Mouse (Mus musculus) MEL (cell line): Measurements from ENCODE around the gene Syne2. TPM values are rescaled to one million over a fixed set of nuclear protein-coding genes. Genes with fewer than 3 reads are reported as not detected.

Experiments
- DNase-seq: peaks from one replicate; pipeline ENCODE4 v3.0.0; 2011; ENCODE audit warnings: low read depth, low spot score
- H3K27ac ChIP-seq: 2 replicates; pipeline ENCODE4 v1.5.1; 2012; ENCODE audit warnings: low read depth, mild to moderate bottlenecking, control low read depth, low read length, moderate library complexity; ENCODE audit not compliant: control insufficient read depth
- H3K27me3 ChIP-seq, 2 experiments: fragments of 150-350 bp in 1 of 2; sonication (generic) in 1 of 2; 2 replicates each; pipeline ENCODE4 v1.6.1; 2012; ENCODE audit warnings: low read length in 2 of 2, mild to moderate bottlenecking in 2 of 2, improper control_type of control experiment in 1 of 2, moderate library complexity in 1 of 2; ENCODE audit not compliant: insufficient read depth in 2 of 2, control insufficient read depth in 1 of 2
- H3K36me3 ChIP-seq, 2 experiments: 2 replicates each; pipeline ENCODE4 v1.6.1; 2012 to 2014; ENCODE audit warnings: low read length in 2 of 2, improper control_type of control experiment in 1 of 2, inconsistent platforms in 1 of 2, mild to moderate bottlenecking in 1 of 2; ENCODE audit not compliant: insufficient read depth in 2 of 2, control insufficient read depth in 1 of 2
- H3K4me1 ChIP-seq, 2 experiments: fragments of 150-350 bp in 1 of 2; sonication (generic) in 1 of 2; 2 replicates each; pipeline ENCODE4 v1.6.1; 2012; ENCODE audit warnings: low read length in 2 of 2, improper control_type of control experiment in 1 of 2, mild to moderate bottlenecking in 1 of 2; ENCODE audit not compliant: insufficient read depth in 2 of 2, control insufficient read depth in 1 of 2
- H3K4me3 ChIP-seq, 2 experiments: fragments of 150-350 bp in 1 of 2; sonication (generic) in 1 of 2; 2 replicates each; pipeline ENCODE4 v1.5.1; 2012; ENCODE audit warnings: low read depth in 2 of 2, low read length in 2 of 2, mild to moderate bottlenecking in 2 of 2, moderate library complexity in 2 of 2, control low read depth in 1 of 2, improper control_type of control experiment in 1 of 2; ENCODE audit not compliant: control insufficient read depth in 1 of 2, insufficient read depth in 1 of 2
- H3K79me2 ChIP-seq: 2 replicates; pipeline ENCODE4 v1.6.1; 2012; ENCODE audit warnings: mild to moderate bottlenecking, low read length, moderate library complexity; ENCODE audit not compliant: control insufficient read depth, poor library complexity, insufficient read depth
- H3K9ac ChIP-seq: 2 replicates; pipeline ENCODE4 v1.6.1; 2012; ENCODE audit warnings: low read depth, mild to moderate bottlenecking, control low read depth, low read length, moderate library complexity; ENCODE audit not compliant: control insufficient read depth, poor library complexity, severe bottlenecking
- H3K9me3 ChIP-seq: fragments of 150-350 bp; sonication (generic); replicated peaks from 2 replicates; pipeline ENCODE4 v1.6.1; 2012; ENCODE audit warnings: mild to moderate bottlenecking, low read length, improper control_type of control experiment, moderate library complexity; ENCODE audit not compliant: insufficient read depth
- CHD1 ChIP-seq: IDR thresholded peaks from 2 replicates; pipeline ENCODE4 v1.6.1; 2012; ENCODE audit warnings: low read depth, mild to moderate bottlenecking, inconsistent platforms, low read length, improper control_type of control experiment
- CHD2 ChIP-seq: IDR thresholded peaks from 2 replicates; pipeline ENCODE4 v1.6.1; 2011; ENCODE audit warnings: low read length, improper control_type of control experiment
- CTCF ChIP-seq, 3 experiments: IDR thresholded peaks in 2 of 3; conservative IDR thresholded peaks in 1 of 3; 2 replicates each; pipeline ENCODE4 v1.5.1; 2011 to 2012; ENCODE audit warnings: low read length in 3 of 3, low read depth in 2 of 3, mild to moderate bottlenecking in 2 of 3, improper control_type of control experiment in 1 of 3, inconsistent platforms in 1 of 3, mixed read lengths in 1 of 3, moderate library complexity in 1 of 3; ENCODE audit not compliant: control insufficient read depth in 1 of 3, insufficient read depth in 1 of 3, poor library complexity in 1 of 3, severe bottlenecking in 1 of 3
- E2F4 ChIP-seq: IDR thresholded peaks from 2 replicates; pipeline ENCODE4 v1.6.1; 2011; ENCODE audit warnings: low read depth, low read length, improper control_type of control experiment, borderline replicate concordance
- ELF1 ChIP-seq: IDR thresholded peaks from 2 replicates; pipeline ENCODE4 v1.6.1; 2014; ENCODE audit warnings: low read depth, mild to moderate bottlenecking, inconsistent platforms, low read length, improper control_type of control experiment, moderate library complexity
- EP300 ChIP-seq, 2 experiments: IDR thresholded peaks; 2 replicates each; pipeline ENCODE4 v1.6.1; 2011; ENCODE audit warnings: improper control_type of control experiment in 2 of 2, low read length in 2 of 2, low read depth in 1 of 2, mild to moderate bottlenecking in 1 of 2
- GATA1 ChIP-seq: IDR thresholded peaks from 2 replicates; pipeline ENCODE4 v1.6.1; 2011; ENCODE audit warnings: low read depth, low read length, improper control_type of control experiment
- JUND ChIP-seq: IDR thresholded peaks from 2 replicates; pipeline ENCODE4 v1.6.1; 2011; ENCODE audit warnings: low read depth, mild to moderate bottlenecking, improper control_type of control experiment, low read length
- KAT2A ChIP-seq: conservative IDR thresholded peaks from 2 replicates; pipeline ENCODE4 v1.6.1; 2012; ENCODE audit warnings: low read depth, low read length, improper control_type of control experiment, inconsistent platforms
- MAFK ChIP-seq: IDR thresholded peaks from 2 replicates; pipeline ENCODE4 v1.6.1; 2011; ENCODE audit warnings: low read depth, mild to moderate bottlenecking, low read length, improper control_type of control experiment, borderline replicate concordance
- MEF2A ChIP-seq: IDR thresholded peaks from 2 replicates; pipeline ENCODE4 v1.6.1; 2014; ENCODE audit warnings: low read depth, mild to moderate bottlenecking, inconsistent platforms, low read length, improper control_type of control experiment; ENCODE audit not compliant: poor library complexity, insufficient replicate concordance, severe bottlenecking; ENCODE audit errors: extremely low read depth
- MYC ChIP-seq: IDR thresholded peaks from 2 replicates; pipeline ENCODE4 v1.6.1; 2011; ENCODE audit warnings: low read depth, mild to moderate bottlenecking, low read length, improper control_type of control experiment, moderate library complexity
- NELFE ChIP-seq: IDR thresholded peaks from 2 replicates; pipeline ENCODE4 v1.6.1; 2011; ENCODE audit warnings: low read depth, low read length, improper control_type of control experiment
- POLR2AphosphoS2 ChIP-seq: IDR thresholded peaks from 2 replicates; pipeline ENCODE4 v1.6.1; 2011; ENCODE audit warnings: low read length, improper control_type of control experiment
- SIN3A ChIP-seq: IDR thresholded peaks from 2 replicates; pipeline ENCODE4 v1.6.1; 2012; ENCODE audit warnings: low read length, improper control_type of control experiment, inconsistent platforms
- SMC3 ChIP-seq: IDR thresholded peaks from 2 replicates; pipeline ENCODE4 v1.6.1; 2011; ENCODE audit warnings: low read depth, low read length, improper control_type of control experiment
- TAL1 ChIP-seq: IDR thresholded peaks from 2 replicates; pipeline ENCODE4 v1.6.1; 2012; ENCODE audit warnings: mild to moderate bottlenecking, inconsistent platforms, low read length, moderate library complexity, mixed read lengths
- TBP ChIP-seq: IDR thresholded peaks from 2 replicates; pipeline ENCODE4 v1.8.0; 2011; ENCODE audit warnings: low read depth, low read length, improper control_type of control experiment
- TCF12 ChIP-seq: IDR thresholded peaks from 2 replicates; pipeline ENCODE4 v1.6.1; 2014; ENCODE audit warnings: low read depth, mild to moderate bottlenecking, inconsistent platforms, low read length, improper control_type of control experiment, moderate library complexity
- UBTF ChIP-seq: IDR thresholded peaks from 2 replicates; pipeline ENCODE4 v1.6.1; 2012; ENCODE audit warnings: low read depth, mild to moderate bottlenecking, inconsistent platforms, low read length, improper control_type of control experiment, moderate library complexity, borderline replicate concordance; ENCODE audit not compliant: insufficient read depth
- USF1 ChIP-seq: IDR thresholded peaks from 2 replicates; pipeline ENCODE4 v1.6.1; 2014; ENCODE audit warnings: low read depth, mild to moderate bottlenecking, inconsistent platforms, low read length, improper control_type of control experiment, moderate library complexity
- ZKSCAN1 ChIP-seq: IDR thresholded peaks from 2 replicates; pipeline ENCODE4 v1.6.1; 2012; ENCODE audit warnings: low read depth, mild to moderate bottlenecking, inconsistent platforms, low read length, improper control_type of control experiment, moderate library complexity
- ZNF384 ChIP-seq: IDR thresholded peaks from 2 replicates; pipeline ENCODE4 v1.6.1; 2012; ENCODE audit warnings: low read depth, mild to moderate bottlenecking, inconsistent platforms, low read length, improper control_type of control experiment
- polyA plus RNA-seq, 2 experiments: library from polyadenylated mRNA; stranded (reverse) in 1 of 2; unstranded in 1 of 2; fragments of >175 nt in 1 of 2; fragments of >200 nt in 1 of 2; gene quantifications; 2 replicates each; pipeline versions ENCODE4 v1.2.1 to v1.2.4; 2012; ENCODE audit warnings: low replicate concordance in 2 of 2, low read depth in 1 of 2; ENCODE audit not compliant: insufficient read length in 2 of 2, insufficient read depth in 1 of 2, missing spikeins in 1 of 2
- total RNA-seq: library from RNA; depleted of rRNA; stranded (reverse); fragments of 300-350 nt; gene quantifications from 2 replicates; pipeline ENCODE4 v1.2.3, GENCODE M21; 2012

Gene Syne2
- total and polyA plus RNA-seq, 3 experiments, result 0.06 to 0.15 TPM; not detected in 1

GRCm38 (mm10) chr12:76015026-76015425 is 197.1 kb downstream of the Syne2 start:
- no peak for DNase-seq
- H3K9me3 ChIP-seq, result no peaks in the 10 kb centered on the region
- no peaks in the 10 kb centered on the region for H3K36me3 ChIP-seq
- no peaks in the 10 kb centered on the region for H3K4me1 ChIP-seq
- no peak for TF ChIP-seq CHD1
- H3K9ac ChIP-seq, result no peak overlapping the region
- peaks cover 4 to 5% of the 10 kb centered on the region in 2 experiments; a peak in 2 of 4 replicates for H3K27me3 ChIP-seq
- no peak overlapping the region for H3K27ac ChIP-seq
- no peak overlapping the region for H3K4me3 ChIP-seq
- no peaks in the 10 kb centered on the region for H3K79me2 ChIP-seq

GRCm38 (mm10) chr12:76015489-76015888 is 197.6 kb downstream of the Syne2 start:
- no peaks in the 10 kb centered on the region for H3K36me3 ChIP-seq
- peaks cover 4 to 5% of the 10 kb centered on the region in 2 experiments; a peak in 2 of 4 replicates for H3K27me3 ChIP-seq
- no peaks in the 10 kb centered on the region for H3K79me2 ChIP-seq
- no peak overlapping the region for H3K4me3 ChIP-seq
- H3K27ac ChIP-seq, result no peak overlapping the region
- TF ChIP-seq JUND, result no peak
- TF ChIP-seq ELF1, result no peak
- no peak for TF ChIP-seq POLR2AphosphoS2
- no peak for TF ChIP-seq MEF2A
- no peak overlapping the region for H3K9ac ChIP-seq
- H3K4me1 ChIP-seq, result no peaks in the 10 kb centered on the region
- no peak for DNase-seq
- no peaks in the 10 kb centered on the region for H3K9me3 ChIP-seq

- H3K27me3 ChIP-seq, result peaks cover under 1 to 3% of the 10 kb centered on the region in 2 experiments; a peak in 2 of 4 replicates
- no peaks in the 10 kb centered on the region for H3K4me1 ChIP-seq
- H3K9ac ChIP-seq, result no peak overlapping the region
- H3K4me3 ChIP-seq, result no peak overlapping the region
- H3K79me2 ChIP-seq, result no peaks in the 10 kb centered on the region
- no peak overlapping the region for H3K27ac ChIP-seq
- no peaks in the 10 kb centered on the region for H3K9me3 ChIP-seq
- H3K36me3 ChIP-seq, result no peaks in the 10 kb centered on the region
- peak; percentile 89 for DNase-seq
- no peak for TF ChIP-seq CHD2
- no peak for TF ChIP-seq E2F4
- no peak for TF ChIP-seq TAL1
- peak; percentile 92 to 100 (median 94) for TF ChIP-seq CTCF (IDR thresholded peaks at IDR 0.05 in 2 of 3, conservative IDR thresholded peaks at IDR 0.05 in 1 of 3; ENCODE audit: control insufficient read depth in 1 of 3, insufficient read depth in 1 of 3, low read depth in 2 of 3, low read length in 3 of 3, poor library complexity in 1 of 3, severe bottlenecking in 1 of 3)
- no peak for TF ChIP-seq TCF12
- no peak for TF ChIP-seq MEF2A
- peak; percentile 99 for TF ChIP-seq SMC3
- no peak for TF ChIP-seq ZKSCAN1
- no peak for TF ChIP-seq NELFE
- TF ChIP-seq GATA1, result peak; percentile 66
- no peak for TF ChIP-seq USF1
- TF ChIP-seq TBP, result 0 out of 2 replicates have a peak, but pooled peaks have one; percentile 35
- 0 out of 2 replicates have a peak, but pooled peaks have one; percentile 24 for TF ChIP-seq ELF1
- peak; percentile 22 to 60; a peak in 3 of 4 replicates for TF ChIP-seq EP300 (IDR thresholded peaks at IDR 0.05; ENCODE audit: low read depth in 1 of 2, low read length in 2 of 2)
- no peak for TF ChIP-seq UBTF
- peak; percentile 49 for TF ChIP-seq SIN3A
- TF ChIP-seq ZNF384, result no peak
- TF ChIP-seq MYC, result 0 out of 2 replicates have a peak, but pooled peaks have one; percentile 35
- no peak for TF ChIP-seq KAT2A
- no peak for TF ChIP-seq MAFK
- 0 out of 2 replicates have a peak, but pooled peaks have one; percentile 26 for TF ChIP-seq JUND
Measured at GRCm38 (mm10) chr12:76016123-76017101, 198.5 kb downstream of the Syne2 start.
